In genomic region chr16:24215353-24215752, GRCm38 (mm10) we compare ENCODE assay signal across 25 mouse cellular contexts.
DNase-seq lines count a peak whose midpoint lies in the region; ATAC-seq lines count a peak whose summit lies in the region.
"Had no signal": no experiment of that assay in that cellular context is flagged by ENCODE, and none has a peak within 500 bp of the region (broad histone marks: within the 10 kb centered on the region; RNA-seq: fewer than 3 reads in every experiment).

No protein-coding gene starts in this region.

- no peaks in the 10 kb centered on the region for H3K27me3 ChIP-seq in midbrain, embryonic 11.5 days (ENCODE audit: control insufficient read depth, insufficient read depth, low read length)
- H3K27me3 ChIP-seq in midbrain, embryonic 16.5 days (ENCODE audit: control insufficient read depth, insufficient read depth, low read depth, low read length): no peaks in the 10 kb centered on the region
- H3K27me3 ChIP-seq in neural tube, embryonic 15.5 days (replicated peaks): no peaks in the 10 kb centered on the region
- no peaks in the 10 kb centered on the region for H3K27me3 ChIP-seq in midbrain, embryonic 14.5 days (ENCODE audit: control insufficient read depth, insufficient read depth, low read length)
- H3K27me3 ChIP-seq in hindbrain, embryonic 10.5 days (ENCODE audit: insufficient read depth, poor library complexity, severe bottlenecking): peaks cover 3% of the 10 kb centered on the region; the same call in 1 of the 2 replicates
- H3K27me3 ChIP-seq: forebrain, embryonic 12.5 days; hindbrain, embryonic 13.5 days; intestine, embryonic 15.5 days; limb, embryonic 12.5 days; liver, embryonic 13.5 days; midbrain, embryonic 12.5 days had no signal

- peak; percentile 19 for DNase-seq in midbrain, embryonic 11.5 days (ENCODE audit: low spot score, missing footprints)
- DNase-seq in CD8-positive naive resting alpha-beta T cell, adult 2 months (ENCODE audit: low read depth in 2 of 2, low spot score in 2 of 2): peak; percentile 12 to 18
- DNase-seq in thymus, postnatal 25 days: peak; percentile 62
- no peak for DNase-seq in midbrain, embryonic 14.5 days
- DNase-seq in hindbrain, embryonic 10.5 days (ENCODE audit: low spot score): no peak
- DNase-seq: adrenal gland, adult 2 months; cerebellum, adult 9-10 months; gastrocnemius, adult 2 months; heart, postnatal 10 days; kidney, adult 9 months; kidney, postnatal 25 days; liver, embryonic 13.5 days; lung, embryonic 14.5 days; lung, postnatal 4 days; spleen, adult 18-20 months had no signal

- no peak overlapping the region for H3K27ac ChIP-seq in midbrain, embryonic 11.5 days (ENCODE audit: low read depth, low read length)
- no peak overlapping the region for H3K27ac ChIP-seq in midbrain, embryonic 16.5 days (ENCODE audit: low read length)
- H3K27ac ChIP-seq in neural tube, embryonic 15.5 days (replicated peaks): no peak overlapping the region
- no peak overlapping the region for H3K27ac ChIP-seq in midbrain, embryonic 14.5 days (replicated peaks; ENCODE audit: low read depth, low read length)
- H3K27ac ChIP-seq in hindbrain, embryonic 10.5 days: no peak overlapping the region
- H3K27ac ChIP-seq: embryonic facial prominence, embryonic 10.5 days; forebrain, embryonic 12.5 days; gastrocnemius, adult 2 months; hindbrain, embryonic 13.5 days; intestine, embryonic 15.5 days; limb, embryonic 12.5 days; liver, embryonic 13.5 days; midbrain, embryonic 12.5 days had no signal

- H3K36me3 ChIP-seq in midbrain, embryonic 11.5 days (ENCODE audit: control insufficient read depth, insufficient read depth, low read length): no peaks in the 10 kb centered on the region
- no peaks in the 10 kb centered on the region for H3K36me3 ChIP-seq in midbrain, embryonic 16.5 days (ENCODE audit: control insufficient read depth, insufficient read depth, low read length)
- no peaks in the 10 kb centered on the region for H3K36me3 ChIP-seq in neural tube, embryonic 15.5 days
- no peaks in the 10 kb centered on the region for H3K36me3 ChIP-seq in midbrain, embryonic 14.5 days (ENCODE audit: control insufficient read depth, insufficient read depth, low read length)
- H3K36me3 ChIP-seq in hindbrain, embryonic 10.5 days: no peaks in the 10 kb centered on the region
- H3K36me3 ChIP-seq: embryonic facial prominence, embryonic 10.5 days; forebrain, embryonic 12.5 days; hindbrain, embryonic 13.5 days; intestine, embryonic 15.5 days; limb, embryonic 12.5 days; liver, embryonic 13.5 days; midbrain, embryonic 12.5 days had no signal

- no peak overlapping the region for H3K4me2 ChIP-seq in midbrain, embryonic 11.5 days
- no peak overlapping the region for H3K4me2 ChIP-seq in midbrain, embryonic 16.5 days (ENCODE audit: low read length)
- no peak overlapping the region for H3K4me2 ChIP-seq in neural tube, embryonic 15.5 days
- H3K4me2 ChIP-seq in midbrain, embryonic 14.5 days (ENCODE audit: low read length): no peak overlapping the region
- H3K4me2 ChIP-seq: forebrain, embryonic 12.5 days; heart, embryonic 11.5 days; hindbrain, embryonic 13.5 days; intestine, embryonic 15.5 days; limb, embryonic 12.5 days; liver, embryonic 13.5 days; lung, embryonic 14.5 days; midbrain, embryonic 12.5 days had no signal

- 95% methylated on average over 8 of the region's 8 CpGs for WGBS in midbrain, embryonic 11.5 days
- 96% methylated on average over 8 of the region's 8 CpGs for WGBS in midbrain, embryonic 16.5 days
- 93% methylated on average over 8 of the region's 8 CpGs for WGBS in neural tube, embryonic 15.5 days
- WGBS in midbrain, embryonic 14.5 days: 97% methylated on average over 8 of the region's 8 CpGs
- WGBS in hindbrain, embryonic 10.5 days: 93% methylated on average over 8 of the region's 8 CpGs

- H3K4me1 ChIP-seq in midbrain, embryonic 11.5 days (ENCODE audit: control insufficient read depth, insufficient read depth, low read length): 0 out of 2 replicates have a peak, but pooled peaks cover 3% of the 10 kb centered on the region
- H3K4me1 ChIP-seq in midbrain, embryonic 16.5 days (ENCODE audit: control insufficient read depth, insufficient read depth, low read length): peaks cover 2% of the 10 kb centered on the region; the same call in 1 of the 2 replicates
- H3K4me1 ChIP-seq in neural tube, embryonic 15.5 days: peaks cover 7% of the 10 kb centered on the region; the same call in 1 of the 2 replicates
- H3K4me1 ChIP-seq in midbrain, embryonic 14.5 days (ENCODE audit: control insufficient read depth, insufficient read depth, low read length): peaks cover 5% of the 10 kb centered on the region
- peaks cover 13% of the 10 kb centered on the region for H3K4me1 ChIP-seq in hindbrain, embryonic 10.5 days (replicated peaks)
- H3K4me1 ChIP-seq: liver, embryonic 13.5 days had no signal

- no peak overlapping the region for H3K4me3 ChIP-seq in midbrain, embryonic 11.5 days (ENCODE audit: low read depth, low read length)
- no peak overlapping the region for H3K4me3 ChIP-seq in midbrain, embryonic 16.5 days (ENCODE audit: low read depth, low read length)
- H3K4me3 ChIP-seq in neural tube, embryonic 15.5 days (replicated peaks): no peak overlapping the region
- H3K4me3 ChIP-seq in midbrain, embryonic 14.5 days (replicated peaks; ENCODE audit: low read depth, low read length): no peak overlapping the region
- no peak overlapping the region for H3K4me3 ChIP-seq in hindbrain, embryonic 10.5 days
- H3K4me3 ChIP-seq: embryonic facial prominence, embryonic 10.5 days; forebrain, embryonic 12.5 days; gastrocnemius, adult 2 months; hindbrain, embryonic 13.5 days; intestine, embryonic 15.5 days; limb, embryonic 12.5 days; liver, embryonic 13.5 days; midbrain, embryonic 12.5 days had no signal

- H3K9ac ChIP-seq in midbrain, embryonic 11.5 days (ENCODE audit: low read length): no peak overlapping the region
- H3K9ac ChIP-seq in midbrain, embryonic 16.5 days (ENCODE audit: low read depth, low read length): no peak overlapping the region
- no peak overlapping the region for H3K9ac ChIP-seq in neural tube, embryonic 15.5 days (replicated peaks)
- H3K9ac ChIP-seq in midbrain, embryonic 14.5 days (replicated peaks; ENCODE audit: low read length): no peak overlapping the region
- H3K9ac ChIP-seq: forebrain, embryonic 12.5 days; hindbrain, embryonic 13.5 days; intestine, embryonic 15.5 days; limb, embryonic 12.5 days; liver, embryonic 13.5 days; lung, embryonic 14.5 days; midbrain, embryonic 12.5 days had no signal

- no peaks in the 10 kb centered on the region for H3K9me3 ChIP-seq in midbrain, embryonic 11.5 days (ENCODE audit: control insufficient read depth, low read length)
- no peaks in the 10 kb centered on the region for H3K9me3 ChIP-seq in midbrain, embryonic 16.5 days (replicated peaks; ENCODE audit: control insufficient read depth, low read length, poor library complexity, severe bottlenecking)
- H3K9me3 ChIP-seq in neural tube, embryonic 15.5 days (replicated peaks): no peaks in the 10 kb centered on the region
- no peaks in the 10 kb centered on the region for H3K9me3 ChIP-seq in midbrain, embryonic 14.5 days (ENCODE audit: control insufficient read depth, low read length)
- no peaks in the 10 kb centered on the region for H3K9me3 ChIP-seq in hindbrain, embryonic 10.5 days
- H3K9me3 ChIP-seq: embryonic facial prominence, embryonic 10.5 days; forebrain, embryonic 12.5 days; hindbrain, embryonic 13.5 days; intestine, embryonic 15.5 days; limb, embryonic 12.5 days; liver, embryonic 13.5 days; midbrain, embryonic 12.5 days had no signal

- ATAC-seq in midbrain, embryonic 11.5 days (ENCODE audit: low FRiP score): no peak
- ATAC-seq in midbrain, embryonic 16.5 days: no peak
- 0 out of 2 replicates have a peak, but pooled peaks have one; percentile 17 for ATAC-seq in megakaryocyte progenitor cell, adult 5-6 weeks (replicated peaks; ENCODE audit: poor library complexity)
- ATAC-seq in neural tube, embryonic 15.5 days (ENCODE audit: low FRiP score): no peak
- no peak for ATAC-seq in midbrain, embryonic 14.5 days (ENCODE audit: low FRiP score, low TSS enrichment)
- ATAC-seq: intestine, embryonic 15.5 days had no signal

Comparison
In these comparisons a context has a peak if more than half of its experiments do, and no peak if none do; other contexts are left out.
1. DNase-seq: peak in midbrain, embryonic 11.5 days (single experiment), CD8-positive naive resting alpha-beta T cell, adult 2 months (2 of 2) and thymus, postnatal 25 days (single experiment); none in midbrain, embryonic 14.5 days (single experiment) and hindbrain, embryonic 10.5 days (single experiment).